Mouse (Mus musculus): ENCODE results near the gene Ptgr1. TPM values are rescaled to one million over a fixed set of nuclear protein-coding genes. Genes with fewer than 3 reads are reported as not detected.

The Ptgr1 gene
- total and polyA plus RNA-seq, 3 experiments = 11.7 to 20.6 TPM; not detected in 1

- Histone ChIP-seq H3K27ac (ENCODE audit: control insufficient read depth, low read depth, low read length) (no peak overlapping the region), H3K79me2 (ENCODE audit: control insufficient read depth, insufficient read depth, low read length, poor library complexity) (peaks cover 6% of the 10 kb centered on the region; the same call in 1 of the 2 replicates), H3K4me3 (ENCODE audit: control insufficient read depth in 1 of 2, insufficient read depth in 1 of 2, low read depth in 2 of 2, low read length in 2 of 2) (no peak overlapping the region), H3K36me3 (ENCODE audit: control insufficient read depth in 1 of 2, insufficient read depth in 2 of 2, low read length in 2 of 2) (peaks cover 6 to 21% of the 10 kb centered on the region in 2 experiments), H3K4me1 (ENCODE audit: control insufficient read depth in 1 of 2, insufficient read depth in 2 of 2, low read length in 2 of 2) (peaks cover 4 to 5% of the 10 kb centered on the region in 2 experiments; a peak in 3 of 4 replicates), H3K9me3 (replicated peaks; ENCODE audit: insufficient read depth, low read length) (no peaks in the 10 kb centered on the region), H3K9ac (ENCODE audit: control insufficient read depth, low read depth, low read length, poor library complexity, severe bottlenecking) (no peak overlapping the region), H3K27me3 (ENCODE audit: control insufficient read depth in 1 of 2, insufficient read depth in 2 of 2, low read length in 2 of 2) (no peaks in the 10 kb centered on the region)
- DNase-seq (ENCODE audit: low read depth, low spot score) = no peak
- TF ChIP-seq MAX (IDR thresholded peaks at IDR 0.05; ENCODE audit: low read length) (no peak), GATA1 (IDR thresholded peaks at IDR 0.05; ENCODE audit: low read depth, low read length) (peak; percentile 43; the same call in 1 of the 2 replicates)
Observed at GRCm38 (mm10) chr4:59016922-59017321, 30.0 kb upstream of the Ptgr1 start.

- H3K4me3 ChIP-seq (ENCODE audit: control insufficient read depth in 1 of 2, insufficient read depth in 1 of 2, low read depth in 2 of 2, low read length in 2 of 2) = no peak overlapping the region
Observed at GRCm38 (mm10) chr4:59015181-59015580, 28.3 kb upstream of the Ptgr1 start.

GRCm38 (mm10) chr4:59011446-59011845, 24.5 kb upstream of the Ptgr1 start:
- peak; percentile 7 to 53; a peak in 1 of 4 replicates for TF ChIP-seq EP300 (IDR thresholded peaks at IDR 0.05; ENCODE audit: low read depth in 1 of 2, low read length in 2 of 2)
- no peak for TF ChIP-seq MXI1 (IDR thresholded peaks at IDR 0.05; ENCODE audit: low read depth, low read length)
- TF ChIP-seq GATA1 (IDR thresholded peaks at IDR 0.05; ENCODE audit: low read depth, low read length) = peak; percentile 76
- no peak for TF ChIP-seq GABPA (IDR thresholded peaks at IDR 0.05; ENCODE audit: low read depth, low read length)
- TF ChIP-seq MYC (IDR thresholded peaks at IDR 0.05; ENCODE audit: low read depth, low read length) = no peak
- TF ChIP-seq MYB (IDR thresholded peaks at IDR 0.05; ENCODE audit: low read depth, low read length) = no peak
- H3K9ac ChIP-seq (ENCODE audit: control insufficient read depth, low read depth, low read length, poor library complexity, severe bottlenecking) = no peak overlapping the region
- peaks cover 22 to 23% of the 10 kb centered on the region in 2 experiments for H3K4me1 ChIP-seq (ENCODE audit: control insufficient read depth in 1 of 2, insufficient read depth in 2 of 2, low read length in 2 of 2)
- no peaks in the 10 kb centered on the region for H3K9me3 ChIP-seq (replicated peaks; ENCODE audit: insufficient read depth, low read length)
- H3K36me3 ChIP-seq (ENCODE audit: control insufficient read depth in 1 of 2, insufficient read depth in 2 of 2, low read length in 2 of 2) = peaks cover 10 to 25% of the 10 kb centered on the region in 2 experiments
- peak; percentile 48 for DNase-seq (ENCODE audit: low read depth, low spot score)
- peaks cover 39% of the 10 kb centered on the region for H3K79me2 ChIP-seq (ENCODE audit: control insufficient read depth, insufficient read depth, low read length, poor library complexity)
- no peaks in the 10 kb centered on the region for H3K27me3 ChIP-seq (ENCODE audit: control insufficient read depth in 1 of 2, insufficient read depth in 2 of 2, low read length in 2 of 2)
- no peak overlapping the region for H3K27ac ChIP-seq (ENCODE audit: control insufficient read depth, low read depth, low read length)
- H3K4me3 ChIP-seq (ENCODE audit: control insufficient read depth in 1 of 2, insufficient read depth in 1 of 2, low read depth in 2 of 2, low read length in 2 of 2) = no peak overlapping the region

More at GRCm38 (mm10) chr4:59015181-59015580, 28.3 kb upstream of the Ptgr1 start:
- peaks cover 14 to 19% of the 10 kb centered on the region in 2 experiments for H3K36me3 ChIP-seq (ENCODE audit: control insufficient read depth in 1 of 2, insufficient read depth in 2 of 2, low read length in 2 of 2)
- H3K27me3 ChIP-seq (ENCODE audit: control insufficient read depth in 1 of 2, insufficient read depth in 2 of 2, low read length in 2 of 2) = no peaks in the 10 kb centered on the region
- H3K9me3 ChIP-seq (replicated peaks; ENCODE audit: insufficient read depth, low read length) = no peaks in the 10 kb centered on the region
- TF ChIP-seq MYC (IDR thresholded peaks at IDR 0.05; ENCODE audit: low read depth, low read length) = no peak
- TF ChIP-seq UBTF (IDR thresholded peaks at IDR 0.05; ENCODE audit: borderline replicate concordance, insufficient read depth, low read depth, low read length) = no peak
- peaks cover 12 to 16% of the 10 kb centered on the region in 2 experiments for H3K4me1 ChIP-seq (ENCODE audit: control insufficient read depth in 1 of 2, insufficient read depth in 2 of 2, low read length in 2 of 2)
- H3K79me2 ChIP-seq (ENCODE audit: control insufficient read depth, insufficient read depth, low read length, poor library complexity) = peaks cover 18% of the 10 kb centered on the region
- no peak overlapping the region for H3K27ac ChIP-seq (ENCODE audit: control insufficient read depth, low read depth, low read length)
- no peak overlapping the region for H3K9ac ChIP-seq (ENCODE audit: control insufficient read depth, low read depth, low read length, poor library complexity, severe bottlenecking)
- no peak for DNase-seq (ENCODE audit: low read depth, low spot score)
